Mouse (Mus musculus): ENCODE results near the gene Pfkfb1. TPM values are rescaled to one million over a fixed set of nuclear protein-coding genes. Genes with fewer than 3 reads are reported as not detected.

The Pfkfb1 gene
- polyA plus RNA-seq (2015; fragmentation: Nextera tagmentation; extraction: Ambion mirVana) = 1.9 and 2.5 TPM in 2 replicates

DNA sequence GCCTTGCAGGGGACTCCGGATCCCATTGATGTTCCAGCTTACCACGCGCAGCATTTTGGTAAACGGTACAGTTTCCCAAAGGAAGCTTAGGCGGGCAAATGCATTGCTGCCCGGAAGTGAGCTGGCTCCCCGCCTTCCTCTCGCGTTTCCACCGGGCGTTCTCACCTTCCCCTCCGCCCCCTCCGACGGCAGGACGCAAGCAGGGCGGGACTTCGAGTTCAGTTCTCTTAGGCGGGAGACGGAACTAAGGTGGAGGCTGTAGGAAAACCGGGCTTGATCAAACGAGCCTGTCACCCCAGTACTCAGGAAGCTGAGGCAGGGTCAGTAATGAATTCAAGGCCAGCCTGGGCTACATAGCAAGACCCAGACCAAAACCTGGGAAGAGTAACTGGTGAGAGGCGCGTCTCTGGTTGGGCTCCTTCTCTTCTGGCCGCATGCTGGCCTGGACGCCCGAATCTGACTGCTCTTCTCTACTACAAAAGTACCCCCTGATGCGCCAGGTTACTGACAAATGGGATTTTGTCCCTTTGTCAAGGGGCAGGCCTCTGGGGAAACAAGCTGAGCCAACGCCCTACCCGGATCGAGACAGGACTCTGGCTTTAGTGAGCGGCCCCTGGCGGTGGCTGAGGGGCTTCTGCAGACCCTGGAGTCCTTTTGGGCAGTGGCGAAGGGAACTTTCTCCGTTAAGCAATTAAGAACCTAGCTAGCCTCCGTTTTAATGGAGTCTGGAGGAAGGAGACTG, at the start of gene Pfkfb1:
TSS of gene Pfkfb1 (plus strand) at position 207 of the 742 bp plus-strand sequence.
- no peaks in the 10 kb centered on the region for H3K27me3 ChIP-seq (replicated peaks; ENCODE audit: insufficient read depth, low read length)
- 0 out of 2 replicates have a peak, but pooled peaks have one; percentile 11 for TF ChIP-seq EP300 (IDR thresholded peaks at IDR 0.05)
- TF ChIP-seq CTCF (IDR thresholded peaks at IDR 0.05) = peak; percentile 66
- H3K4me2 ChIP-seq (replicated peaks; ENCODE audit: low read depth, low read length) = peak within 1 kb of the TSS; percentile 57
- no peaks in the 10 kb centered on the region for H3K9me3 ChIP-seq (ENCODE audit: low read length)
- peak; percentile 97 for ATAC-seq
- WGBS = 21% methylated on average over 31 of the region's 35 CpGs
- H3K4me1 ChIP-seq (ENCODE audit: insufficient read depth, low read depth, low read length) = no peaks in the 10 kb centered on the region
- peak; percentile 92 for DNase-seq (ENCODE audit: low spot score)
- H3K4me3 ChIP-seq (ENCODE audit: low read depth, low read length) = peak within 1 kb of the TSS; percentile 47
- peak within 1 kb of the TSS; percentile 86 for H3K27ac ChIP-seq (ENCODE audit: low read length)
- H3K9ac ChIP-seq (replicated peaks; ENCODE audit: low read depth) = peak within 1 kb of the TSS; percentile 57
- H3K36me3 ChIP-seq (ENCODE audit: insufficient read depth, low read length) = no peaks in the 10 kb centered on the region

DNA sequence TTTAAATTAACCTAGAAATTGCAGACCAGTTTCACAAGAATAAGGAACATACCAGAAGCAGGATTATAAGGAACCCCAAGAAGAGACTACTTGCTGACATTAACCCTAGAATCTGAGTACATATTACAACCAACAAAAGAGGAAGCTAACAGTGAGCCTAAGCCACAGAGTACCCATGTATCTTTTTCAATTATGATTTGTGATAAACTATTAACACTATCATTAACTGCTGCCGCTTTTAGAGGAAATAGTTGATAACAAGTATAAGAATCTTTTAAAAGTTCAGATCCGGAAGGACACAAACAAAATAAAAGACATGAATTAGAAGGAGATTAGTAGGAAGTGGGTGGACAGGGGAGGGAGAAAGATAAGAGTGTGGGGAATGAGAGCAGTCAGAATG, 47.9 kb upstream of the Pfkfb1 start:
- Histone ChIP-seq H3K9ac (replicated peaks; ENCODE audit: low read depth) (no peak overlapping the region), H3K4me1 (ENCODE audit: insufficient read depth, low read depth, low read length) (no peaks in the 10 kb centered on the region), H3K4me3 (ENCODE audit: low read depth, low read length) (no peak overlapping the region), H3K36me3 (ENCODE audit: insufficient read depth, low read length) (no peaks in the 10 kb centered on the region), H3K9me3 (ENCODE audit: low read length) (no peaks in the 10 kb centered on the region), H3K27ac (ENCODE audit: low read length) (no peak overlapping the region), H3K4me2 (replicated peaks; ENCODE audit: low read depth, low read length) (no peak overlapping the region), H3K27me3 (replicated peaks; ENCODE audit: insufficient read depth, low read length) (no peaks in the 10 kb centered on the region)
- DNase-seq (ENCODE audit: low spot score) (no peak), ATAC-seq (no peak)
- 78% methylated on average over 2 of the region's 2 CpGs for WGBS
- TF ChIP-seq EP300 (IDR thresholded peaks at IDR 0.05) (no peak), CTCF (IDR thresholded peaks at IDR 0.05) (no peak)

DNA sequence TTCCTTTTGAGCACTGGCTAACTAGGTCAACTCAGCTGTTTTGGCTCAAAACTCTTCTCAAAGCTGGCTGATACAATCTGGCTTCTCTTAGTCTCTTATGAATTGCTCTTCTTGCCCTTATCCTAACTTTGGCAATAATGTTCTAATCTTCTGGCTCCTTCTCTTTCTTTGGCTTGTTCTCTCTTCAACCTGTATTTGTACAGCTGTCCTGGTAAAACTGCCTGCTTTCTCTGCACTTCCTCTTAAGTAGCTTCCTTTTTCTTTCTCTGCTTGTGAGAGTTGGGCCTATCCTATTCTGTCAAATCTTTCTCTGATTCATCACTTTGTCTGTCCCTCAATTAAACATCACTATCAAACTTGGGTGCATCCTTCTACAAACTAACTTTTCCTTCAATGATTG, 46.3 kb upstream of the Pfkfb1 start:
- Histone ChIP-seq H3K27me3 (replicated peaks; ENCODE audit: insufficient read depth, low read length) (no peaks in the 10 kb centered on the region), H3K27ac (ENCODE audit: low read length) (no peak overlapping the region), H3K4me1 (ENCODE audit: insufficient read depth, low read depth, low read length) (no peaks in the 10 kb centered on the region), H3K36me3 (ENCODE audit: insufficient read depth, low read length) (no peaks in the 10 kb centered on the region), H3K9ac (replicated peaks; ENCODE audit: low read depth) (no peak overlapping the region), H3K4me3 (ENCODE audit: low read depth, low read length) (no peak overlapping the region), H3K9me3 (ENCODE audit: low read length) (no peaks in the 10 kb centered on the region), H3K4me2 (replicated peaks; ENCODE audit: low read depth, low read length) (no peak overlapping the region)
- TF ChIP-seq CTCF (IDR thresholded peaks at IDR 0.05) (no peak), EP300 (IDR thresholded peaks at IDR 0.05) (no peak)
- ATAC-seq (no peak), DNase-seq (ENCODE audit: low spot score) (no peak)

DNA sequence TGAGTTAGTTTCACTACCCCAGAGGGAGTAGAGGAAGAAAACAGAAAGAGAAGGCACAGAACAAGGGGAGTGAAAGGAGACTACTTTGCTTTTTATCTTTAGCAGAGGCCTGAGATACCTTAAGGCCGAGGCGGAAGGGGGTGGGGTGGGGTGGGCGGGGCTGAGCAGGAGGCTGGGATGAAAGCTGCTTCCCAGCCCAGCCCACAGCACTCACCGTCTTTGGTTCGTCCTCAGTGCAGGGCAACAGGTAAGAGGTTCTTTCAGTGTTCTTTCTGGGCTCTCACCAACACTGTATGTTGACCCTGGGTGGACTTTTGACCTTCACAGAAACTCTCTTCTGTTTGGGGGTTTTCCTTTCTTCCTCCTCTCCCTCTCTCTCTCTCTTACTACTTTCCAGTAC, 40.8 kb upstream of the Pfkfb1 start, which contains the start of gene Alas2:
TSS of gene Alas2 (plus strand) at position 137 of the 400 bp plus-strand sequence.
- H3K9me3 ChIP-seq (ENCODE audit: low read length) = no peaks in the 10 kb centered on the region
- WGBS = 20% methylated on average over 3 of the region's 5 CpGs
- no peaks in the 10 kb centered on the region for H3K36me3 ChIP-seq (ENCODE audit: insufficient read depth, low read length)
- no peaks in the 10 kb centered on the region for H3K27me3 ChIP-seq (replicated peaks; ENCODE audit: insufficient read depth, low read length)
- TF ChIP-seq EP300 (IDR thresholded peaks at IDR 0.05) (no peak), CTCF (IDR thresholded peaks at IDR 0.05) (no peak)
- H3K4me3 ChIP-seq (ENCODE audit: low read depth, low read length) = no peak within 1 kb of the TSS
- no peak for ATAC-seq
- H3K4me1 ChIP-seq (ENCODE audit: insufficient read depth, low read depth, low read length) = no peaks in the 10 kb centered on the region
- no peak within 1 kb of the TSS for H3K27ac ChIP-seq (ENCODE audit: low read length)
- DNase-seq (ENCODE audit: low spot score) = no peak
- no peak within 1 kb of the TSS for H3K4me2 ChIP-seq (replicated peaks; ENCODE audit: low read depth, low read length)
- no peak within 1 kb of the TSS for H3K9ac ChIP-seq (replicated peaks; ENCODE audit: low read depth)

DNA sequence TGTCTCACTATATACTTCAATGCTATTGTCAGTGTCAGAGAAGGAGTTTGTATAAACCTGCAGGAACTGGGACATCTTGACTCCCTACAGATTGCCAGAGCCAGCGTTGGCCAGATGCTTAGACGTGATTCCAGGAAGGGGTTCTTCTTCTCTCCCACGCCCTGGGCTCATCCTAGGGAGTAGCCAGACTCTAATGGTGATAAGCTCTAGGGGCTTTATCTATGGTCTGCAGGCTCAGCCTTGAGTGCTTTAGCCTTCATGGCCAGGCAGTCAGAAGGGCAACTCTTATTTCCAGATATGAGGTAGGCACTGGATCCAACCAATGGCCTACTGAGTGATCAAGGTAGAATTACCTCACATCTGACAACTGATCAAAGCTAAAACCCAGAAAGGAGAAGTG, 38.4 kb upstream of the Pfkfb1 start:
- DNase-seq (ENCODE audit: low spot score) = no peak
- Histone ChIP-seq H3K4me3 (ENCODE audit: low read depth, low read length) (no peak overlapping the region), H3K4me1 (ENCODE audit: insufficient read depth, low read depth, low read length) (no peaks in the 10 kb centered on the region), H3K36me3 (ENCODE audit: insufficient read depth, low read length) (no peaks in the 10 kb centered on the region), H3K27me3 (replicated peaks; ENCODE audit: insufficient read depth, low read length) (no peaks in the 10 kb centered on the region), H3K4me2 (replicated peaks; ENCODE audit: low read depth, low read length) (no peak overlapping the region), H3K9me3 (ENCODE audit: low read length) (no peaks in the 10 kb centered on the region), H3K9ac (replicated peaks; ENCODE audit: low read depth) (no peak overlapping the region), H3K27ac (ENCODE audit: low read length) (no peak overlapping the region)
- TF ChIP-seq CTCF (IDR thresholded peaks at IDR 0.05) (no peak), EP300 (IDR thresholded peaks at IDR 0.05) (no peak)
- no peak; the same call in 1 of the 2 replicates for ATAC-seq
- 87% methylated on average over 3 of the region's 3 CpGs for WGBS

DNA sequence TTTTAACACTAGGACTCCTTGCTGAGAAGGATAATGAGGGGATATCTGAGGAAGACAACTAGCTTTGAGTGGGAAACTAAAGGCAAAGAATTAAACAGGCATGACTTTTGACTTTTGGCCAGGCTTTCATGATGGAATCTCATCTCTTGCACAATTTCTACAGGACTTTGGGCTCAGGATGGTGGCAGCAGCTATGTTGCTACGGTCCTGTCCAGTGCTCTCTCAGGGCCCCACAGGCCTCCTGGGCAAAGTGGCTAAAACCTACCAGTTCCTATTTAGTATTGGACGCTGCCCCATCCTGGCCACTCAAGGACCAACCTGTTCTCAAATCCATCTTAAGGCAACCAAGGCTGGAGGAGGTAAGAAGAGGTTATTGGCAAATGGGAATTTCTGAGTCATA, 36.0 kb upstream of the Pfkfb1 start:
- no peak for DNase-seq (ENCODE audit: low spot score)
- Histone ChIP-seq H3K4me3 (ENCODE audit: low read depth, low read length) (no peak overlapping the region), H3K9ac (replicated peaks; ENCODE audit: low read depth) (no peak overlapping the region), H3K27ac (ENCODE audit: low read length) (no peak overlapping the region), H3K4me1 (ENCODE audit: insufficient read depth, low read depth, low read length) (no peaks in the 10 kb centered on the region), H3K27me3 (replicated peaks; ENCODE audit: insufficient read depth, low read length) (no peaks in the 10 kb centered on the region), H3K36me3 (ENCODE audit: insufficient read depth, low read length) (no peaks in the 10 kb centered on the region), H3K4me2 (replicated peaks; ENCODE audit: low read depth, low read length) (no peak overlapping the region), H3K9me3 (ENCODE audit: low read length) (no peaks in the 10 kb centered on the region)
- 75% methylated on average over 2 of the region's 2 CpGs for WGBS
- no peak for ATAC-seq
- TF ChIP-seq CTCF (IDR thresholded peaks at IDR 0.05) (no peak), EP300 (IDR thresholded peaks at IDR 0.05) (no peak)
